Mouse (Mus musculus) gastrocnemius, adult 2 months (tissue): ENCODE results near the gene Hoxa5. TPM values are rescaled to one million over a fixed set of nuclear protein-coding genes. Genes with fewer than 3 reads are reported as not detected.

Source experiments
- DNase-seq: peaks from one replicate; pipeline ENCODE4 v3.0.0; 2022
- H3K27ac ChIP-seq: fragments of 200-600 bp; 2 replicates; pipeline ENCODE4 v1.8.1; 2022; ENCODE audit warnings: mild to moderate bottlenecking
- H3K4me3 ChIP-seq: fragments of 200-600 bp; 2 replicates; pipeline ENCODE4 v1.8.1; 2022; ENCODE audit warnings: mild to moderate bottlenecking, moderate library complexity
- CTCF ChIP-seq: fragments of 200-600 bp; IDR thresholded peaks from 2 replicates; pipeline ENCODE4 v1.8.1; 2022; ENCODE audit warnings: antibody characterized with exemption, mild to moderate bottlenecking, moderate library complexity
- intact Hi-C: fragments of 180-260 bp; cut with DNase I; formaldehyde crosslinking; loops from one replicate; pipeline ENCODE4 v1.15.1; 2025
- total RNA-seq, 2 experiments: library from RNA; stranded (reverse); gene quantifications; 2 replicates each; pipeline ENCODE4 v1.2.3; 2021

Hoxa5 gene
- total RNA-seq, 2 experiments from 2014 or later = 2.2 to 2.9 TPM

GRCm38 (mm10) chr6:52215771-52216535 lies 11.6 kb upstream of the Hoxa5 start:
- DNase-seq = peak; percentile 16
- intact Hi-C loops = loop anchor here (5.0 kb wide), 1 partner anchor 834 kb away; no protein-coding TSS in a partner anchor
- peak overlapping the region; percentile 91 for H3K27ac ChIP-seq
- no peak for TF ChIP-seq CTCF
- peak overlapping the region; percentile 78 for H3K4me3 ChIP-seq

DNA sequence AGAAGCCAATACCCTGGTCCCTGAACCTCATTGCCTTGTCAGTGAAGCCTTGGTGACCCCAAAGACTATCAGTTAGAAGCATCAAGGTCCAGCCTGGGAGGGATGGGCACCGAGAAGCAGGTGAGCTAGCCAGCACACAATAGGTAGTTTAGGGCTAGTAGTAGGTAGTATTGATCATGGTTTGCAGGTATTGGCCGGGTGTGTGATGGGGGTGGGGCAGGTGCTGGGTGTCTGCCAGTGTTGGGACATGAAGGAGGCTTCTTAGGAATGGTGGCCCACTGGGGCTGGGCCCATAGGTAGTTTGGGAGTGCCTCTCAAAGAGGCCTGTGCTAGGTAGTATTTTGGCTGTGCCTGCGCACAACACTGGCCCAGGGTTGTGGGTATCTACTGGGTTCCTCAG lies 10.7 kb upstream of the Hoxa5 start:
- intact Hi-C loops = loop anchor here (5.0 kb wide), 1 partner anchor 833 kb away; no protein-coding TSS in a partner anchor
- TF ChIP-seq CTCF = no peak
- H3K27ac ChIP-seq = no peak overlapping the region
- peak; percentile 24 for DNase-seq
- no peak overlapping the region for H3K4me3 ChIP-seq

DNA sequence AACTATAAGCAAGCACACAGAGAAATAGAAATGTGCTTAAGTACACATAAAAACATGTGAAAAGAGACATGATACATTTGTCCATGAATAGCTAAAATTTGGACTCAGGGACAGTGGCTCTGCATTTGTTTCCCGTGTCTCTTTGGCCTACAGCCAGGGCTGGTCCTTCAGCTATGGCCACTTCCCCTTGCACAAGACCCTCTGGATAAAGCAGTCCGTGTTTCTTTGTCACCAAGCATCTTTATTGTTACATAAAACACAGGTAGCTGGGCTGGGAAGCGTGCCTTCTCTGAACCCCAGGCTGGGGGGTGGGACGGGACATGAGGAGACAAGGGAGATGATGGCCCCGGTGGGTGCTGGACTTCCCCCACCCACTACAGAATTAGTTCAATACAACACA lies 9.9 kb upstream of the Hoxa5 start:
- TF ChIP-seq CTCF = no peak
- DNase-seq = no peak
- H3K4me3 ChIP-seq = no peak overlapping the region; the same call in 1 of the 2 replicates
- intact Hi-C loops = no loop called here
- H3K27ac ChIP-seq = peak overlapping the region; percentile 97

DNA sequence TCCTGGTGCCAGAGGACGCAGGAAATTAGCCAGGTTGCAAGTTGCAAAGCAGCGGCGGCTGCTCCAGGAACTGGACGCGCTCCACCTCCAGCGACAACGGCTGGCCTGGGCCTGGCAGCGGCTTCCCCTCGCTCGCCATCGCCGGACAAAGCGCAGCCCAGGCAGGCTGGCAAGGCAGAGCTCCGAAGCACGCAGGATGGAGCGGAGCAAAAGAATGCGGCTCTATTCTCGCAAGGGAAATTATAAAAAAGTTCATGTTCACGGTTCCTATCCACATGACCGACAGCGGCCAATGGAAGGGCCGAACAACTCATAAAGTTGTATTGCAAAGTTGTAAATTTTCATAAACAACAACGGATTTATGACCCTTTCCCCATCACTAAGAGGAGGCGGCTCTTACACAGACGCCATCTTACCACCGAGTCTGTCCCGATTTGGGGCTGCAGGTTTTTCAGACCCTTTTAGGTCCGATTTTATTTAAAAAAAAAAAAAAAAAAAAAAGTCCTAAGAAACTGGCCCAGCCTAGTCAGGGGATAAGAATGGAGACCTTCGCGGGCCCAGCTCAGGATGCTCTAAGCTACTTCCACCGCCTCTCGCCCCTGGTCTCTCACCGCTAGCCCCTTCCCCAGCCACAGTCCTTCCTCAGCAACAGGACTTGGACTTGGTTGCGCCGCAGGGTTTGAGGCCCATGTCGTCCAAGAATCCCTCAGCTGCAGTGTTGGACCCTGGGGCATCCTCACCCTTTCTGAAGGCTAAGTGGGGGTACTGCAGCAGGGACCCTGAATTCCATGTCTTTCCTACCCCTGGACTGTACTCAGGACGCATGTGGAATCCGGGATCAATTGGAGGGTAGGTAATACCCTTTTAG lies 9.0 kb upstream of the Hoxa5 start, which contains the start of the genes Hoxa3 and Gm28308:
Gene Hoxa3 (minus strand): TSS at position 218 of the 868 bp plus-strand sequence.
Gene Gm28308 (minus strand): TSS at position 221 of the 868 bp plus-strand sequence.
- intact Hi-C loops = no loop called here
- H3K4me3 ChIP-seq = peak within 1 kb of the TSS; percentile 79
- no peak for TF ChIP-seq CTCF
- peak within 1 kb of the TSS; percentile 97 for H3K27ac ChIP-seq
- DNase-seq = peak; percentile 86

GRCm38 (mm10) chr6:52212556-52213118 lies 8.2 kb upstream of the Hoxa5 start:
- intact Hi-C loops = no loop called here
- H3K4me3 ChIP-seq = peak overlapping the region; percentile 79

GRCm38 (mm10) chr6:52211961-52212360 lies 7.6 kb upstream of the Hoxa5 start:
- peak overlapping the region; percentile 97 for H3K27ac ChIP-seq
- peak; percentile 45 for DNase-seq
- peak overlapping the region; percentile 79 for H3K4me3 ChIP-seq
- intact Hi-C loops = loop anchor here (2.0 kb wide), 1 partner anchor 13 kb away; no protein-coding TSS in a partner anchor
- TF ChIP-seq CTCF = no peak

More at GRCm38 (mm10) chr6:52212556-52213118, 8.2 kb upstream of the Hoxa5 start:
- no peak for TF ChIP-seq CTCF
- peak overlapping the region; percentile 97 for H3K27ac ChIP-seq
- DNase-seq = peak; percentile 61

DNA sequence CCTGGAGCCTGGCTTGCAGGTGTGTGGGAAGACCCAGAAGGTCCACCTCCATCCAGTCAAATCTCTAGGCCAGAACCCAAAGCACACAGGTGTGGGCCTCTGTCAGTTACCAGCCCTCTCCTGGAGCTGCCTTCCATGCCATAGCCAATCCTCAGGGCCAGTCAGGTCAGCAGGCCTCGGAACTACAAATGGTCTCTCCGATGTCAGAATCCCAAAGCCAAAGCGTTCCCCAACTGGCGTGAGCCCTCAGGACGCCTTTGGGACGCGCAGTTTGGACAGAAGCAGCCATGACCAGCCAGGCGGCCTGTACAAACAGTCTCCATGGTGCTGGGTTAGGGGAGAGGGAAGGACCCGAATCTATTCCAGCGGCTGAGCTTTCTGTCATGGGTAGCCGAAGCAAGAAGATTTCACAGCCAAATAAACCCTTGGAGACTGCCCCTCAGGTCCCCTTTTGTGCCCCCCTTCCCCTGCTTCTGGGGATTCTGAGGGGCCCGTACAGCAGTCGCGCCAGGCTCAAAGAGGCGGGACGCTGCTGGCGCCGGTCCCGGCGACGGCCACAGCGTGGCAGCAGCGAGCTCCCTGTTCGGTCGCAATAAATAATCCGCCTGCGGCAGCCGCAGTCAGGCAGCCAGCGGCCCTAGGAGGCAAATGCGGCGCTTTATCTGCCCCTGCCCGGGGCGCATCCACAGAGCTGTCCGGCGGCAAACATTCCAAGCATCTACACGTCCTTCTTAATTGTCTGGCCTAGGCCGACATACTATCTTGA lies 7.0 kb upstream of the Hoxa5 start:
- TF ChIP-seq CTCF = peak; percentile 96
- DNase-seq = peak; percentile 92
- intact Hi-C loops = loop anchor here (2.0 kb wide), 1 partner anchor 13 kb away; no protein-coding TSS in a partner anchor
- H3K4me3 ChIP-seq = peak overlapping the region; percentile 79
- peak overlapping the region; percentile 97 for H3K27ac ChIP-seq

DNA sequence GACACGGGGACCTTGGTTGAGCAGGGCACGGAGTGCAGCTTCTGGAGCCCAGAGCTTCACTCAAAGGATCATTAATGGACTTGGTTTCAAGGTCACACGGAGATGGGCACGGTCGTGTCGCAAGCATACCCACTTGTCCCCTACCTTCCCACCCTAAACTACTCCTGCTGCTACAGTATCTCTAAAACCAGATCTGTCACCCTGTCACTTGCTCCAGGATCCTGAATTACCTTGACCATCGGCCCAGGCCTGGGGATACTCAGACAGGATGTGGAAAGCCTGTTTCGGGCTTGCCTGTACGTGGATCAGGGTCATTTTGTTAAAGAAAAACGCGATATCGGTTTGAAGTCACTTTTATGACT lies 5.3 kb upstream of the Hoxa5 start:
- Histone ChIP-seq H3K4me3 (peak overlapping the region; percentile 77), H3K27ac (peak overlapping the region; percentile 82)
- intact Hi-C loops = loop anchor here (2.0 kb wide), 1 partner anchor 15 kb away; no protein-coding TSS in a partner anchor
- DNase-seq = no peak
- no peak for TF ChIP-seq CTCF

GRCm38 (mm10) chr6:52208868-52209684 lies 4.7 kb upstream of the Hoxa5 start:
- intact Hi-C loops = no loop called here
- Histone ChIP-seq H3K27ac (peak overlapping the region; percentile 82), H3K4me3 (peak overlapping the region; percentile 77)
- TF ChIP-seq CTCF = no peak
- no peak for DNase-seq

DNA sequence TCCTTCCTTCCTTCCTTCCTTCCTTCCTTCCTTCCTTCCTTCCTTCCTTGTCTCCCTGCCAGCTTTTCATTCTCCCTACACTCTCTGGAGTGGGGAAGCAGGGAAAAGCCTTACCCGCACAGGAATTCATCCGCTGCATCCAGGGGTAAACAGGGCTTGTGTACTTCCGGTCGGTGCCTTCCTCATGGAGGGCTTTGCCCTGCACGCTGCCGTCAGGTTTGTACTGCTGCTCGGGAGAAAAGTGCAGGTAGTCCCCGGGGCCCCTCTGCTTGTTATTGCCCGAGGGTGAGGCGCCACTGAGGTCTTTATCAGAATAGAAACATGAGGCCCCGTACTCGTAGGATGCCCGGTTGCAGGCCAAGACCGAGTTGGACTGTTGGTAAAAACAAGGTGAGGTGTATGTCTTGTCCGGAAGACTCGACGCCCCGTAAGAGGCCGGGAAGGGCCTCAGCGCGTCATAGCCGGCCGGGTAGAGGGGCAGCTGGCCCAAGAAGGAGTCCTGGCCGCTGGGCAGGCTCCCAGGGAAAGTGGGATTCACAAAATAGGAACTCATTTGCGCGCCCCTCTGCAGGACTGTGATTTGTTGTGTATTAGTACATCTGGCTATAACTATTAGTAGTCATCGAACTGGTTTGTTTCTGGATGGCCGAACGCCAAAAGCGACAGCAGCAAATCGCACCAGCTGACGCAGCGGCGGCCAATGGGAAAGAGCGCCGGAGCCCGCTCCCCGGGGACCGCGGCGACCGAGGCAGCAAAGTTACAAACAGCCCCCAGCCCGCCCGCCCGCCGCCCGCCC lies 3.9 kb upstream of the Hoxa5 start, which contains the start of gene Hoxa6:
Gene Hoxa6 (minus strand): TSS at position 651 of the 796 bp plus-strand sequence.
- peak within 1 kb of the TSS; percentile 82 for H3K27ac ChIP-seq
- intact Hi-C loops = no loop called here
- peak; percentile 79 for DNase-seq
- no peak for TF ChIP-seq CTCF
- H3K4me3 ChIP-seq = peak within 1 kb of the TSS; percentile 77

DNA sequence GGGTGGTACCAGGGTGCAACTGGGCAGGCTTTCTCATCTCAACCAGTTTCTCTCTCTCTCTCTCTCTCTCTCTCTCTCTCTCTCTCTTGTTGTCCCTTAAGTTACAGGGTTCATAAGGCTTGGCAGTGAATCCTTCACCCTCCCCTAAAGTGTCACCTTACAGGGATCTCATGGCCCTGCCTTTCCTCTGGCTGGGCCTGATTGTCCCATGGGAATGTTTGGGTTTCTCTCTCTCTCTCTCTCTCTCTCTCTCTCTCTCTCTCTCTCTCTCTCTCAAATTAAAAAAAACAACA lies 3.2 kb upstream of the Hoxa5 start:
- Histone ChIP-seq H3K4me3 (no peak overlapping the region), H3K27ac (no peak overlapping the region; the same call in 1 of the 2 replicates)
- no peak for DNase-seq
- intact Hi-C loops = no loop called here
- no peak for TF ChIP-seq CTCF
